ENCODE assay signal across 13 mouse cellular contexts in the genomic region with DNA sequence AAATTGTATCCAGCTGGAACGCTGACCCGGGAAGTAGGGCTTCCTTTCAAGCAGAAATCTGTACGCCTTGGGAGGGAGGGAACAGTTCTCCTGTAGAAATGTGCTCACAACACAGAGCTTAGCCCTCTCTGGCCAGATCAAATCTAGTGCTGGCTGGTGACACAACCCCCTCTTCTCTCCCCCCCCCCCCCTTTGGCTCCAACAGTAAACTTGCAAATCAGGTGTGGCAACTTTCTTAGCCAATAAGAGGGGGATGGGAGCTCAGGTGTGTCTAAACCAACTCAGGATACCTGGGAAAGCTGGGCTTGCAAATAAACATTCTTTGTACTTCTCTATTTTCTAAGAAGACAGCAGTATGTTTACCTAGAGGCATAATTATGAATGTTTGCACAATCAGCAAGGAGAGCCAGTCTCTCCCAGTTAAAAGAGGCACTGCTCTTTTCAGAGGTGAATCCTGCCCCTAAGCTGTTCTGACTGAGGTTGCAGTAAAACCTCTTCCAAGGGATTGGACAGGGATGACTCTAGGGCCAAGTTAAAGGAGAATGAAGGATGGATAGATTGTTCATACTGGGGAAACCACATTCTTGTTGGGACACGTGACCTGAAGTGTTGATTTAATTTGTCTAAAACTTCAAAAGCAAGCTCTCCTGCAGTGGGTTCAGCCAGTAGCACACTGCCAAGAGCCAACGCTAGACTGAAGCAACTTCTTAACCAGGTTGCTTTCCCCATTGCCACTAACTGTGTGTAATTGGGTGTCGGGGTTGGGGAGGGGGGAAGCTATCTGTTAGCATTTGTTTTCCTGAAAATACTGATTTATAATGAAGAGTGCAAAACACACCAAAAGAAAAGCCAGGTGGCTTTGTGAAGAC. TPM values are rescaled to one million over a fixed set of nuclear protein-coding genes. Genes with fewer than 3 reads are reported as not detected.
DNase-seq lines count a peak whose midpoint lies in the region; ATAC-seq and TF ChIP-seq lines count a peak whose summit lies in the region.
"Had no signal": no experiment of that assay in that cellular context is flagged by ENCODE, and none has a peak within 500 bp of the region (broad histone marks: within the 10 kb centered on the region; RNA-seq: fewer than 3 reads in every experiment).

A gene (minus strand): TSS at position 139 of the 869 bp plus-strand sequence.

- no peaks in the 10 kb centered on the region for H3K9me3 ChIP-seq in embryonic facial prominence, embryonic 12.5 days
- H3K9me3 ChIP-seq in kidney, postnatal 0 days (replicated peaks; ENCODE audit: low read length) = no peaks in the 10 kb centered on the region
- H3K9me3 ChIP-seq: neural tube, embryonic 12.5 days had no signal

- no peaks in the 10 kb centered on the region for H3K27me3 ChIP-seq in embryonic facial prominence, embryonic 12.5 days
- no peaks in the 10 kb centered on the region for H3K27me3 ChIP-seq in kidney, postnatal 0 days (ENCODE audit: insufficient read depth, low read length)
- H3K27me3 ChIP-seq: neural tube, embryonic 12.5 days had no signal

- ATAC-seq in embryonic facial prominence, embryonic 12.5 days (ENCODE audit: insufficient number of reproducible peaks, insufficient read depth, low FRiP score, low TSS enrichment) = 0 out of 2 replicates have a peak, but pooled peaks have one; percentile 15
- peak; percentile 83 for ATAC-seq in kidney, postnatal 0 days (replicated peaks; ENCODE audit: low FRiP score, low read depth)

- peak; percentile 89 for DNase-seq in fat pad, adult 2 months (ENCODE audit: extremely low read depth, low read depth, low spot score)
- DNase-seq in kidney, postnatal 0 days (ENCODE audit: low spot score) = peak; percentile 12
- peak; percentile 51 for DNase-seq in lung, postnatal 14 days
- DNase-seq in right cerebral cortex, postnatal 10 days (ENCODE audit: low spot score in 2 of 2) = no peak
- no peak for DNase-seq in layer of hippocampus, postnatal 14 days (ENCODE audit: low spot score in 2 of 2)
- no peak for DNase-seq in cerebellum, postnatal 14 days
- no peak for DNase-seq in right cerebral cortex, postnatal 4 days
- DNase-seq: gastrocnemius, postnatal 25 days; heart, postnatal 10 days; layer of hippocampus, adult 9-11 months; thymus, postnatal 25 days had no signal

- TF ChIP-seq CTCF in kidney, postnatal 0 days (IDR thresholded peaks at IDR 0.05; ENCODE audit: low read depth) = no peak

- no peak within 1 kb of the TSS for H3K4me2 ChIP-seq in embryonic facial prominence, embryonic 12.5 days (replicated peaks)
- peak within 1 kb of the TSS; percentile 34; the same call in 1 of the 2 replicates for H3K4me2 ChIP-seq in kidney, postnatal 0 days (ENCODE audit: low read length)
- H3K4me2 ChIP-seq: neural tube, embryonic 12.5 days had no signal

- no peaks in the 10 kb centered on the region for H3K36me3 ChIP-seq in embryonic facial prominence, embryonic 12.5 days
- H3K36me3 ChIP-seq in kidney, postnatal 0 days (ENCODE audit: insufficient read depth, low read length) = no peaks in the 10 kb centered on the region
- H3K36me3 ChIP-seq: neural tube, embryonic 12.5 days had no signal

- 0 out of 2 replicates have a peak within 1 kb of the TSS, but pooled peaks have one; percentile 9 for H3K4me3 ChIP-seq in embryonic facial prominence, embryonic 12.5 days
- peak within 1 kb of the TSS; percentile 36 for H3K4me3 ChIP-seq in kidney, postnatal 0 days (replicated peaks; ENCODE audit: low read depth, low read length)
- H3K4me3 ChIP-seq: neural tube, embryonic 12.5 days had no signal

- no peak within 1 kb of the TSS for H3K9ac ChIP-seq in embryonic facial prominence, embryonic 12.5 days
- H3K9ac ChIP-seq in kidney, postnatal 0 days (ENCODE audit: low read depth, low read length) = peak within 1 kb of the TSS; percentile 58
- H3K9ac ChIP-seq: neural tube, embryonic 12.5 days had no signal

- peak within 1 kb of the TSS; percentile 18; the same call in 1 of the 2 replicates for H3K27ac ChIP-seq in embryonic facial prominence, embryonic 12.5 days
- H3K27ac ChIP-seq in kidney, postnatal 0 days = peak within 1 kb of the TSS; percentile 83
- H3K27ac ChIP-seq: neural tube, embryonic 12.5 days had no signal

- WGBS in embryonic facial prominence, embryonic 12.5 days = 71% methylated on average over 6 of the region's 6 CpGs
- 65% methylated on average over 6 of the region's 6 CpGs for WGBS in kidney, postnatal 0 days

- no peaks in the 10 kb centered on the region for H3K4me1 ChIP-seq in embryonic facial prominence, embryonic 12.5 days
- no peaks in the 10 kb centered on the region for H3K4me1 ChIP-seq in kidney, postnatal 0 days (replicated peaks; ENCODE audit: insufficient read depth, low read length)
- H3K4me1 ChIP-seq: neural tube, embryonic 12.5 days had no signal

RNA-seq across cellular contexts. Expression of the gene that starts here (rescaled TPM):
- 4.8 and 5.3 TPM in 2 replicates for polyA plus RNA-seq in embryonic facial prominence, embryonic 12.5 days (2016; fragmentation: Nextera tagmentation; extraction: Ambion mirVana)
- 210 and 219 TPM in 2 replicates for polyA plus RNA-seq in kidney, postnatal 0 days (2015; fragmentation: Nextera tagmentation; extraction: Ambion mirVana)
- not detected for total RNA-seq in layer of hippocampus, postnatal 14 days (2021)
- total RNA-seq: gastrocnemius, postnatal 25 days; heart, postnatal 10 days had no signal

Comparison
In these comparisons a context has a peak if more than half of its experiments do, and no peak if none do; other contexts are left out.
1. RNA of the gene that starts here (polyA plus RNA-seq): 210 to 219 TPM in kidney, postnatal 0 days; 4.8 to 5.3 TPM in embryonic facial prominence, embryonic 12.5 days; every median in the first group is over 10 times any median in the second.
2. DNase-seq: peak in fat pad, adult 2 months (single experiment), kidney, postnatal 0 days (single experiment) and lung, postnatal 14 days (single experiment); none in right cerebral cortex, postnatal 10 days (0 of 2), layer of hippocampus, postnatal 14 days (0 of 2), cerebellum, postnatal 14 days (0 of 2) and right cerebral cortex, postnatal 4 days (single experiment).